Mouse (Mus musculus) urinary bladder, postnatal 14 days (tissue): ENCODE data around the gene Nsa2.

Experiments
- DNase-seq: peaks from one replicate; pipeline ENCODE4 v3.0.0; 2021; ENCODE audit warnings: low spot score

Gene Nsa2

DNA sequence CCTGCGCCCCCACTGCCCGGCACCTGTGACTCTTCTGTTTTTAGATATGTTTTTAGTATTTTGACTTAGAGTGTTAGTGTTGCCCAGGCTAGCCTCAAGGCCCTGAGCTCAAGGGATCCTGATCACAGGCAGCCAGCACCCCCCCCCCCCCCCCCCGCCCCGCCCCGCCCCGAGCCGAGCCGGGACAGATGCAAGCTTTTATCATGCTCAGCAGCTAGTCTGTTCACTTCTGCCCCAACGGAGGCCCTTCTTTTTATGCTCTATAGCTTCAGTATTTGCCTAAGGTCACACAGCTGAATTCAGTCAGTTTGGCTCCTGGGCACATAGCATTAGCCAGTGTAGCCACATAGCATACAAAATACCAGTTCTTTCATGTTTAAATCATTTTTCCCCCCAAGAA is 51.4 kb downstream of the Nsa2 start:
- DNase-seq: no peak

DNA sequence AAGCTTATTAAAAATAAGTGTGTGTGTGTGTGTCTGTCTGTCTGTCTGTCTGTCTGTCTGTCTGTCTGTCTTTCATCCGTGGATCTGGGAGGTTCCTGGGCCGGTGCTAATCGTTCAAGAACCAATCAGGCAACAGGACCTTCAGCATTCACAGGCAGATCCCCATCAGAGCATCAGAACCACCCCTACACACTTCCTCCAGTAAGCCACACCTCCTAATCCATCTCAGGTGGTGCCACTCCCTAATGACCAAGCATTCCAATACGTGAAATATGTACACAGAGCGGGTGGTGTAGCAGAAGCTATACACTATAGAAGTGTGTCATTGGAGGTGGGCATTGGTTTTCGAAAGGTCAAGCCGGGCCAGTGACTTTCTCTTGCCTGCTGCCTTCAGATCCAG is 55.3 kb downstream of the Nsa2 start:
- DNase-seq: no peak

DNA sequence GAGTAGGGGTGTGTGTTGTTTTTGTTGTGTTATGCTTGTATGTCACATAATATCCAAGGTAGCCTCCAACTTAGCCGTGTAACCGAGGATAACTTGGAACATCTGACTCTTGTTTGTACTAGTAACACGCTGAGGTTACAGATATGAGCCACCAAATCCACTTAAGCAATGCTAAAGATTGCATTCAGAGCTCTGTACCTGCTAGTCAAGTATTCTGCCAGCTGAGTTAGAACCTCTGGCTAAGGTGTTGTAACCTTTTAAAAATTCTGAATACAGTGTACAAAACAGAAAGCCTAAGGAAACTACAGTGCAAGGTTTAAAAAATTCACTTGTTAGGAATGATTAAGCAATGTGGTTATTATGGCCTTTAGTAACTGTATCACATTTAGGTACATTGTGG is 57.1 kb downstream of the Nsa2 start:
- DNase-seq: no peak

DNA sequence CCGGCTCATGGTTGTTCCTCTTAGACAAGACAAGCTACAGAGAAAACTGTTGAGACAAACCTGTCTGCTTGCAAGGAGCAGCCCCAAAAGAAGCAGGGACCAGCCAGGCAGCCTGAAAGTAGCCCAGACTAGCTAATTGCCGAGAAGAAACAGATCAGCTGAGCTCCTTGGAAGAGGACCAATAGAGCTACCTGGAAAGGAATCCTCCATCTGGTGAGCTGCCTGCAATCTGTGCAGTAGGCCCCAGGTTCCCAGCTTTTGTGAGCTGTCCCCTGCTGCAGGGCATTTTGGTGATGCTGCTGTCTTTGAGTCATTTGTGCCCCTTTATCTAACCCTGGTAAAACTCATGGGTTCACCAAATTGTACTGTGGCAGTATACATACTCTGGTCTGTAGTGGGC is 57.5 kb downstream of the Nsa2 start:
- no peak for DNase-seq
